Mouse (Mus musculus) liver, postnatal 0 days (tissue): ENCODE results near the gene 2610507B11Rik. TPM values are rescaled to one million over a fixed set of nuclear protein-coding genes. Genes with fewer than 3 reads are reported as not detected.
A peak's percentile ranks its signal among the peaks of the same experiment; 100 is the strongest.
"Not testable (repeated sequence)": the region's sequence is repeated elsewhere in the genome, so short reads cannot be mapped to it uniquely, and the experiment has no call there.

Source experiments
- ATAC-seq: fragments of 200-750 bp; cut with Nextera tagmentation; 2 replicates; pipeline ENCODE4 v1.8.0; 2017; ENCODE audit warnings: mild to moderate bottlenecking, moderate library complexity
- DNase-seq: peaks from one replicate; pipeline ENCODE4 v3.0.0-alpha.2; 2016
- H3K27ac ChIP-seq: fragments of 300-500 bp; sonication (generic); 2 replicates; pipeline ENCODE4 v1.5.1; 2014; ENCODE audit warnings: antibody characterized with exemption, moderate library complexity, mild to moderate bottlenecking, low read depth
- H3K27me3 ChIP-seq: fragments of 300-500 bp; sonication (generic); 2 replicates; pipeline ENCODE4 v1.6.1; 2014; ENCODE audit warnings: low read length, control low read depth, mixed read lengths; ENCODE audit not compliant: insufficient read depth
- H3K36me3 ChIP-seq: fragments of 300-500 bp; sonication (generic); replicated peaks from 2 replicates; pipeline ENCODE4 v1.6.1; 2014; ENCODE audit warnings: mild to moderate bottlenecking, control low read depth, low read length, moderate library complexity, mixed read lengths; ENCODE audit not compliant: insufficient read depth
- H3K4me1 ChIP-seq: fragments of 300-500 bp; sonication (generic); 2 replicates; pipeline ENCODE4 v1.6.1; 2014; ENCODE audit warnings: antibody characterized with exemption, mild to moderate bottlenecking, control low read depth; ENCODE audit not compliant: insufficient read depth
- H3K4me2 ChIP-seq: fragments of 300-500 bp; sonication (generic); 2 replicates; pipeline ENCODE4 v1.6.1; 2014; ENCODE audit warnings: low read depth, mild to moderate bottlenecking, low read length, moderate library complexity, mixed read lengths
- H3K4me3 ChIP-seq: fragments of 300-500 bp; sonication (generic); 2 replicates; pipeline ENCODE4 v1.5.1; 2014; ENCODE audit warnings: low read depth, low read length
- H3K9ac ChIP-seq: fragments of 300-500 bp; sonication (generic); replicated peaks from 2 replicates; pipeline ENCODE4 v1.6.1; 2014; ENCODE audit warnings: mild to moderate bottlenecking, moderate library complexity
- H3K9me3 ChIP-seq: fragments of 300-500 bp; sonication (generic); 2 replicates; pipeline ENCODE4 v1.6.1; 2016; ENCODE audit warnings: mild to moderate bottlenecking, control low read depth, low read length, mixed read lengths
- CTCF ChIP-seq: sonication (generic); IDR thresholded peaks from 2 replicates; pipeline ENCODE4 v1.5.1; 2016; ENCODE audit warnings: antibody characterized with exemption, low read depth
- EP300 ChIP-seq: IDR thresholded peaks from 2 replicates; pipeline ENCODE4 v1.6.1; 2016; ENCODE audit warnings: antibody characterized with exemption, low read depth, mild to moderate bottlenecking
- WGBS: fragments of 180-500 bp; shearing (Covaris S2); extraction: QIAGEN DNeasy Blood & Tissue Kit; methylation state at CpG from one replicate; pipeline ENCODE4 v1.1.7; 2014; ENCODE audit not compliant: insufficient replicate concordance; 5-methylcytosine and 5-hydroxymethylcytosine counted together
- polyA plus RNA-seq: library from polyadenylated mRNA; unstranded; fragments of >200 nt; fragmentation: Nextera tagmentation; extraction: Ambion mirVana; gene quantifications from 2 replicates; pipeline ENCODE4 v1.2.1, GENCODE M21; 2015

2610507B11Rik gene
- polyA plus RNA-seq, 1 experiment from 2014 or later = 32.7 TPM

DNA sequence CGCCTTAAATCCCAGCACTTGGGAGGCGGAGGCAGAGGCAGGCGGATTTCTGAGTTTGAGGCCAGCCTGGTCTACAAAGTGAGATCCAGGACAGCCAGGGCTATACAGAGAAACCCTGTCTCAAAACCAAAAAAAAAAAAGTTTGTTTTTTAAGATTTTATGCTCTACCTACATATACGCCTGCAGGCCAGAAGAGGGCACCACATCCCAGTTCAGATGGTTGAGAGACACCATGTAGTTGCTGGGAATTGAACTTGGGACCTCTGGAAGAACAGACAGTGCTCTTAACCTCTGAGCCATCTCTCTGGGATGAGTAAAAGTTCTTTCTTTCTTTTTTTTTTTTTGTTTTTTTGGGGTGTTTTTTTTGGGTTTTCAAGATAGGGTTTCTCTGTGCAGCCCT lies 14.6 kb downstream of the 2610507B11Rik start:
- peaks cover 93% of the 10 kb centered on the region for H3K36me3 ChIP-seq
- TF ChIP-seq CTCF = peak; percentile 51
- not testable (repeated sequence) for H3K4me3 ChIP-seq, H3K27ac ChIP-seq, ATAC-seq, DNase-seq, H3K4me2 ChIP-seq, H3K9me3 ChIP-seq, H3K27me3 ChIP-seq, H3K4me1 ChIP-seq, H3K9ac ChIP-seq
- 95% methylated on average over 4 of the region's 4 CpGs for WGBS

DNA sequence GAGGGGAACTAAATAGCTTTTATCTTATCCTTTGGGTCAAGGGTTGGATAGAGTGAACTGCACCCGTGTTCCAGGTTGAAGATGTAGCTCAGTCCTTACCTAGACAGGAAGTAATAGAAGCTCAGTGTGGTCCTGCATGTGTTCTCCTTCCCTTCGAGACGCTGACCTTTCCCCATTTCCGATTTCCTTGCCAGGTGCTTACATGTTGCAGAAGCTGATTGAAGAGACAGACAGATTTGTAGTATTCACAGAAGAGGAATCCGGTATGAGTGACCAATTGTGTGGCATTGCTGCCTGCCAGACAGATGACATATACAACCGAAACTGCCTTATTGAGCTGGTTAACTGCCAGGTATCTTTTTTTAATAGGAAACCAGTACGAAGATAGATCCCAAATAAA lies 17.3 kb downstream of the 2610507B11Rik start:
- H3K4me1 ChIP-seq = no peaks in the 10 kb centered on the region
- ATAC-seq (no peak), DNase-seq (no peak)
- TF ChIP-seq CTCF (no peak), EP300 (no peak)
- no peak overlapping the region for H3K9ac ChIP-seq
- H3K36me3 ChIP-seq = peaks cover 88% of the 10 kb centered on the region
- 77% methylated on average over 7 of the region's 7 CpGs for WGBS
- H3K4me3 ChIP-seq = no peak overlapping the region
- no peaks in the 10 kb centered on the region for H3K27me3 ChIP-seq
- H3K9me3 ChIP-seq = no peaks in the 10 kb centered on the region
- H3K27ac ChIP-seq = no peak overlapping the region
- no peak overlapping the region for H3K4me2 ChIP-seq

- H3K27ac ChIP-seq = no peak overlapping the region
- 85% methylated on average over 4 of the region's 4 CpGs for WGBS
- no peaks in the 10 kb centered on the region for H3K27me3 ChIP-seq
- no peaks in the 10 kb centered on the region for H3K4me1 ChIP-seq
- no peak overlapping the region for H3K9ac ChIP-seq
- H3K4me2 ChIP-seq = no peak overlapping the region
- TF ChIP-seq EP300 (no peak), CTCF (no peak)
- DNase-seq (no peak), ATAC-seq (no peak)
- peaks cover 88% of the 10 kb centered on the region for H3K36me3 ChIP-seq
- no peaks in the 10 kb centered on the region for H3K9me3 ChIP-seq
- no peak overlapping the region for H3K4me3 ChIP-seq
Observed at GRCm38 (mm10) chr11:78279586-78279985, 18.0 kb downstream of the 2610507B11Rik start.

GRCm38 (mm10) chr11:78289146-78289763 lies 27.7 kb downstream of the 2610507B11Rik start:
- Histone ChIP-seq H3K27ac (no peak overlapping the region), H3K4me1 (no peaks in the 10 kb centered on the region), H3K4me3 (no peak overlapping the region), H3K9me3 (no peaks in the 10 kb centered on the region), H3K27me3 (no peaks in the 10 kb centered on the region), H3K36me3 (peaks cover 68% of the 10 kb centered on the region), H3K4me2 (no peak overlapping the region), H3K9ac (no peak overlapping the region)
- DNase-seq (no peak), ATAC-seq (no peak)
- TF ChIP-seq EP300 (no peak), CTCF (no peak)
- WGBS = 83% methylated on average over 7 of the region's 7 CpGs

DNA sequence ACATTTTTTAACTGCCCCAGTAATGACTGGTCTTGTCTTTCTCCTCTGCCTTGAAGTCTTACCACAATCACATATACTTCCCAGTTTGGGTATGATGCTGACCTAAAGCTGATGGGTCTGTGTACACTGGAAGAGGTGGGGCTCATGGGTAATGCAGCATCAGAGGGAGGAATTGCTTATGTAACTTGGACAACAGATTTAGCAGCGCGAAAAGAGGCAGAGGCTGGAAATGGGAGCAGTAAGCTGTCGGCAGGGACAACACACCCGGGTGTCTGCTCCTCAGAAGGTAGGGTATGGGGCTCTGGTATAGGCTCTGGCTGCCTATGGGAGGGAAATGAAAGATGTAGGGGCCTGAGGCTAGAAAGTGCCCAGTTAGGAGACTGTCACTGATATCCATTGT lies 29.1 kb downstream of the 2610507B11Rik start, which contains the start of gene BC030499:
Gene BC030499 (plus strand): TSS at position 188 of the 400 bp plus-strand sequence.
- H3K36me3 ChIP-seq = peaks cover 54% of the 10 kb centered on the region
- 92% methylated on average over 4 of the region's 4 CpGs for WGBS
- ATAC-seq = no peak

GRCm38 (mm10) chr11:78294585-78294984 lies 33.0 kb downstream of the 2610507B11Rik start:
- H3K9ac ChIP-seq = no peak overlapping the region
- peaks cover 16% of the 10 kb centered on the region for H3K36me3 ChIP-seq
- no peaks in the 10 kb centered on the region for H3K9me3 ChIP-seq
- DNase-seq (no peak), ATAC-seq (peak; percentile 89)
- 70% methylated on average over 6 of the region's 6 CpGs for WGBS
- TF ChIP-seq CTCF (no peak), EP300 (peak; percentile 53; the same call in 1 of the 2 replicates)
- H3K27me3 ChIP-seq = no peaks in the 10 kb centered on the region
- no peak overlapping the region for H3K4me2 ChIP-seq
- H3K4me3 ChIP-seq = no peak overlapping the region
- H3K4me1 ChIP-seq = no peaks in the 10 kb centered on the region
- H3K27ac ChIP-seq = 0 out of 2 replicates have a peak overlapping the region, but pooled peaks have one; percentile 50

More for the DNA sequence above, 29.1 kb downstream of the 2610507B11Rik start, which contains the start of gene BC030499:
- Histone ChIP-seq H3K4me3 (no peak within 1 kb of the TSS), H3K9me3 (no peaks in the 10 kb centered on the region), H3K4me1 (no peaks in the 10 kb centered on the region), H3K9ac (no peak within 1 kb of the TSS), H3K27me3 (no peaks in the 10 kb centered on the region), H3K27ac (no peak within 1 kb of the TSS), H3K4me2 (no peak within 1 kb of the TSS)
- TF ChIP-seq CTCF (no peak), EP300 (no peak)
- DNase-seq = no peak
